In the genomic region with DNA sequence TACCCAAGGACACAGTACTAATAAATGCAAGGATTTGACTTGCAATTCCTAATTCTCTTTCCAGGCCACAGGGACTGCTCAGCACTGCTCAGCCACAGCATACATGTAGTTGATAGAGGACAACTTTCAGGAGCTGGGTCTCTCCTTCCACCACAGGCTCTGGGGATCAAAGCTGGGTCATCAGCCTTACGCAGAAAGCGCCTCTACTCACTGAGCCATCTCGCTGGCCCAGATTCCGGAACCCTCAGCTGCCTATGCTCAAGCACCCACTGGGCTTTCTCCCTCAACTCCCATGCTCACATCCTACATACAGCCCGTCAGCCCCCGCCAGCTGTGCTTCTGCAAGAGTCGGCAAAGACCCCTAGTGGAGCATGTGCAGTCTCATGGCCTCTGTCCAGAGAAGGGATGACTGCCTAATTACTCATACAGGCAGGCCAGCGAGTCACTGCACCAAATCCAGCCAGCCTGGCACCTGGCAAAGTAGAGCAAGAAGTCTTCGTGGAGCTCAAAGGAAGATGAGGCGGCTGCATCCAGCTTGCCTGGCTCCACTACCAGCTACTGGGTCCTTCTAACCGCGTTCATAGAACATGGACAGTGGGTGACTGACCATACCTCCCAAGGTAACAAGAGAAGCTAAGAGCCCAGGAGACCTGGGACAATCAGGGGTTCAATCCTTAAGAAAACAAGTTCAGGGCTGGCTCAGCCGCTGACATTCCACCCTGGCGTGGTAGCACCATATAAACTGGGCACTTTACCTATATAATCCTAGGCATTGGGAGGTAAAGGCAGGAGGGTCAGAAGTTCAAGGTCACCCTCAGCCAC, we compare ENCODE assay signal across 15 mouse cellular contexts. TPM values are rescaled to one million over a fixed set of nuclear protein-coding genes. Genes with fewer than 3 reads are reported as not detected.
DNase-seq lines count a peak whose midpoint lies in the region; ATAC-seq and TF ChIP-seq lines count a peak whose summit lies in the region.
"Had no signal": no experiment of that assay in that cellular context is flagged by ENCODE, and none has a peak within 500 bp of the region (broad histone marks: within the 10 kb centered on the region; RNA-seq: fewer than 3 reads in every experiment).

No protein-coding gene starts in this region.

- no peaks in the 10 kb centered on the region; the same call in 1 of the 2 replicates for H3K36me3 ChIP-seq in ES-E14 (ENCODE audit: control insufficient read depth, insufficient read depth, low read length, poor library complexity, severe bottlenecking)
- H3K36me3 ChIP-seq in heart, embryonic 16.5 days (ENCODE audit: control insufficient read depth, insufficient read depth) = peaks cover 4% of the 10 kb centered on the region
- H3K36me3 ChIP-seq: hindbrain, embryonic 15.5 days had no signal

- peak overlapping the region; percentile 97; the same call in 1 of the 2 replicates for H3K4me2 ChIP-seq in heart, embryonic 16.5 days (ENCODE audit: low read depth, low read length)
- H3K4me2 ChIP-seq: hindbrain, embryonic 15.5 days; limb, embryonic 12.5 days had no signal

- H3K4me1 ChIP-seq in ES-E14 (ENCODE audit: control insufficient read depth in 2 of 2, insufficient read depth in 2 of 2, low read length in 2 of 2, poor library complexity in 1 of 2) = peaks cover 11 to 44% of the 10 kb centered on the region in 2 experiments
- H3K4me1 ChIP-seq in heart, embryonic 16.5 days (ENCODE audit: control insufficient read depth, insufficient read depth, low read length) = peaks cover 70% of the 10 kb centered on the region

- H3K27me3 ChIP-seq in heart, embryonic 16.5 days (ENCODE audit: control insufficient read depth, insufficient read depth, low read length) = no peaks in the 10 kb centered on the region
- H3K27me3 ChIP-seq: hindbrain, embryonic 15.5 days; limb, embryonic 12.5 days had no signal

- intact Hi-C loops in left cerebral cortex, postnatal 36 days (cut with DNase I) = loop anchor here (5.0 kb wide), 1 partner anchor 43 kb away; no protein-coding TSS in a partner anchor

- peak; percentile 48 to 50 for DNase-seq in cerebellum, postnatal 10 days
- DNase-seq in cerebellum, postnatal 4 days (ENCODE audit: low spot score in 2 of 2) = no peak
- no peak for DNase-seq in layer of hippocampus, adult 2 months (ENCODE audit: low spot score in 2 of 2)
- DNase-seq in layer of hippocampus, postnatal 14 days (ENCODE audit: low spot score in 2 of 2) = no peak
- DNase-seq in ES-E14 (ENCODE audit: low read depth, low spot score) = no peak
- no peak for DNase-seq in left cerebral cortex, postnatal 36 days (ENCODE audit: low spot score in 2 of 2)
- DNase-seq in yolk sac, embryonic 10.5 days (ENCODE audit: low spot score) = no peak
- DNase-seq: adrenal gland, postnatal 14 days; B cell, adult 2 months; cerebellum, adult 9-11 months; thymus, adult 2 months had no signal

- in situ Hi-C loops in ES-E14 (cut with MboI; ENCODE audit: low sequenced_read_pairs in 2 of 2, unreplicated experiment in 2 of 2) = no loop called here

- H3K9ac ChIP-seq in ES-E14 (ENCODE audit: insufficient read depth, low read depth, low read length, poor library complexity, severe bottlenecking) = peak overlapping the region; percentile 25; the same call in 1 of the 2 replicates
- peak overlapping the region; percentile 78 for H3K9ac ChIP-seq in heart, embryonic 16.5 days (ENCODE audit: low read length)
- H3K9ac ChIP-seq: hindbrain, embryonic 15.5 days had no signal

- WGBS in heart, embryonic 16.5 days = 62% methylated on average over 14 of the region's 14 CpGs

- ATAC-seq in heart, embryonic 16.5 days (replicated peaks; ENCODE audit: extremely low read depth, insufficient read depth, low FRiP score) = no peak

- no peaks in the 10 kb centered on the region for H3K9me3 ChIP-seq in ES-E14 (ENCODE audit: control insufficient read depth, insufficient read depth, low read depth, low read length)
- H3K9me3 ChIP-seq in heart, embryonic 16.5 days (replicated peaks; ENCODE audit: control insufficient read depth, low read length) = no peaks in the 10 kb centered on the region
- H3K9me3 ChIP-seq: hindbrain, embryonic 15.5 days; limb, embryonic 12.5 days had no signal

- H3K4me3 ChIP-seq in layer of hippocampus, adult 2 months = no peak overlapping the region
- H3K4me3 ChIP-seq in ES-E14 (ENCODE audit: insufficient read depth in 1 of 2, low read depth in 1 of 2, low read length in 2 of 2, poor library complexity in 1 of 2, severe bottlenecking in 1 of 2) = no peak overlapping the region
- no peak overlapping the region for H3K4me3 ChIP-seq in heart, embryonic 16.5 days (ENCODE audit: low read length)
- H3K4me3 ChIP-seq: erythroblast, embryonic 14.5 days; hindbrain, embryonic 15.5 days; limb, embryonic 12.5 days had no signal

- H3K27ac ChIP-seq in layer of hippocampus, adult 2 months = peak overlapping the region; percentile 78
- H3K27ac ChIP-seq in ES-E14 (ENCODE audit: insufficient read depth, low read depth, low read length, poor library complexity, severe bottlenecking) = peak overlapping the region; percentile 24; the same call in 1 of the 2 replicates
- H3K27ac ChIP-seq in heart, embryonic 16.5 days (ENCODE audit: low read length) = peak overlapping the region; percentile 52
- H3K27ac ChIP-seq: hindbrain, embryonic 15.5 days had no signal

- TF ChIP-seq CTCF in layer of hippocampus, adult 2 months (conservative IDR thresholded peaks at IDR 0.05) = no peak

TF ChIP-seq in ES-E14, 5 proteins besides CTCF, POLR2A, EP300 and RAD21:
- TF ChIP-seq CHD2 (IDR thresholded peaks at IDR 0.05; ENCODE audit: low read depth, low read length) (no peak), HCFC1 (IDR thresholded peaks at IDR 0.05; ENCODE audit: borderline replicate concordance, insufficient read depth, low read length) (no peak), ZC3H11A (IDR thresholded peaks at IDR 0.05; ENCODE audit: borderline replicate concordance, low read depth, low read length) (no peak), MAFK (IDR thresholded peaks at IDR 0.05; ENCODE audit: insufficient read depth, low read depth, low read length) (no peak), ZNF384 (IDR thresholded peaks at IDR 0.05; ENCODE audit: low read depth, low read length) (no peak)

RNA-seq across cellular contexts. Expression of a gene that starts 3.9 kb away (rescaled TPM):
- 10 to 100 TPM; 53.6 to 56.0 TPM for total RNA-seq in layer of hippocampus, adult 2 months (2021)
- 10 to 100 TPM; 47.4 to 49.2 TPM for total RNA-seq in layer of hippocampus, postnatal 14 days (2021)
- 40.6 and 51.7 TPM in 2 replicates for total RNA-seq in ES-E14 (2012; rRNA removed)
- polyA plus RNA-seq in heart, embryonic 16.5 days (2015; fragmentation: Nextera tagmentation; extraction: Ambion mirVana) = 71.7 and 75.2 TPM in 2 replicates
- total RNA-seq in left cerebral cortex, postnatal 36 days (2021) = 10 to 100 TPM; 67.6 to 73.5 TPM

RNA-seq across cellular contexts. Expression of a gene that starts 53.0 kb away (rescaled TPM):
- 1 to 10 TPM in 1 of 2 experiments, under 1 TPM in 1; 0.87 to 1.8 TPM for total RNA-seq in layer of hippocampus, adult 2 months (2021)
- 1 to 10 TPM; 1.7 to 2.0 TPM for total RNA-seq in layer of hippocampus, postnatal 14 days (2021)
- 9.7 and 13.2 TPM in 2 replicates for total RNA-seq in ES-E14 (2012; rRNA removed)
- polyA plus RNA-seq in heart, embryonic 16.5 days (2015; fragmentation: Nextera tagmentation; extraction: Ambion mirVana) = 3.9 and 4.1 TPM in 2 replicates
- total RNA-seq in left cerebral cortex, postnatal 36 days (2021) = 1 to 10 TPM; 1.6 to 2.0 TPM

RNA-seq across cellular contexts. Expression of a gene that starts 55.9 kb away (rescaled TPM):
- 100 to 1,000 TPM; 104 to 108 TPM for total RNA-seq in layer of hippocampus, adult 2 months (2021)
- total RNA-seq in layer of hippocampus, postnatal 14 days (2021) = 100 to 1,000 TPM; 139 to 147 TPM
- 72.8 and 82.0 TPM in 2 replicates for total RNA-seq in ES-E14 (2012; rRNA removed)
- polyA plus RNA-seq in heart, embryonic 16.5 days (2015; fragmentation: Nextera tagmentation; extraction: Ambion mirVana) = 54.0 and 70.2 TPM in 2 replicates
- total RNA-seq in left cerebral cortex, postnatal 36 days (2021) = 100 to 1,000 TPM; 135 to 154 TPM

Comparison
In these comparisons a context has a peak if more than half of its experiments do, and no peak if none do; other contexts are left out.
1. DNase-seq: peak in cerebellum, postnatal 10 days (2 of 2); none in cerebellum, postnatal 4 days (0 of 2), layer of hippocampus, adult 2 months (0 of 2), layer of hippocampus, postnatal 14 days (0 of 2), ES-E14 (single experiment), left cerebral cortex, postnatal 36 days (0 of 2) and yolk sac, embryonic 10.5 days (single experiment).
2. H3K27ac ChIP-seq: peak in every context shown above with its lines; median percentile 78 in layer of hippocampus, adult 2 months; 52 in heart, embryonic 16.5 days; 24 in ES-E14.